Mouse (Mus musculus) liver, embryonic 11.5 days (tissue): ENCODE data around the gene Nxf2. TPM values are rescaled to one million over a fixed set of nuclear protein-coding genes. Genes with fewer than 3 reads are reported as not detected.

Source experiments
- polyA plus RNA-seq: library from polyadenylated mRNA; unstranded; fragments of >200 nt; fragmentation: Nextera tagmentation; extraction: Ambion mirVana; gene quantifications from 2 replicates; pipeline ENCODE4 v1.2.1, GENCODE M21; 2014

Nxf2 gene
- polyA plus RNA-seq, 1 experiment from 2014 or later, result 0.77 TPM

Other genes with a start within 250 kb of the Nxf2 start
- gene Armcx1, start 246.8 kb downstream of the Nxf2 start, polyA plus RNA-seq, result 21.3 TPM in 2 replicates
- gene Armcx6, start 213.3 kb downstream of the Nxf2 start, polyA plus RNA-seq, result 13.3 and 15.2 TPM in 2 replicates
- 34.8 and 42.2 TPM in 2 replicates for gene Armcx3, start 208.2 kb downstream of the Nxf2 start, polyA plus RNA-seq
- gene Armcx2, start 155.5 kb downstream of the Nxf2 start, polyA plus RNA-seq, result 39.5 and 40.7 TPM in 2 replicates
- gene Zmat1, start 44.5 kb upstream of the Nxf2 start, polyA plus RNA-seq, result 3.2 and 3.3 TPM in 2 replicates
- not detected in 2 replicates for gene Gm15023, start 212.9 kb upstream of the Nxf2 start, polyA plus RNA-seq
- 0.41 TPM in 1 of 2 replicates, not detected in the other for gene Tceal6, start 245.9 kb upstream of the Nxf2 start, polyA plus RNA-seq